Mouse (Mus musculus) CD4-positive, CD25-positive, alpha-beta regulatory T cell, adult 4 months (primary cell): Measurements from ENCODE around the gene Kif27. TPM values are rescaled to one million over a fixed set of nuclear protein-coding genes. Genes with fewer than 3 reads are reported as not detected.

Source experiments
- ATAC-seq: one replicate; pipeline ENCODE4 v1.8.0; 2017
- polyA plus RNA-seq, 2 experiments: library from polyadenylated mRNA; unstranded; fragments of 100-300 nt; shearing (Covaris generic); gene quantifications; one replicate each; pipeline ENCODE4 v1.2.1; 2017

The Kif27 gene
- polyA plus RNA-seq, 2 experiments from 2014 or later = not detected

DNA sequence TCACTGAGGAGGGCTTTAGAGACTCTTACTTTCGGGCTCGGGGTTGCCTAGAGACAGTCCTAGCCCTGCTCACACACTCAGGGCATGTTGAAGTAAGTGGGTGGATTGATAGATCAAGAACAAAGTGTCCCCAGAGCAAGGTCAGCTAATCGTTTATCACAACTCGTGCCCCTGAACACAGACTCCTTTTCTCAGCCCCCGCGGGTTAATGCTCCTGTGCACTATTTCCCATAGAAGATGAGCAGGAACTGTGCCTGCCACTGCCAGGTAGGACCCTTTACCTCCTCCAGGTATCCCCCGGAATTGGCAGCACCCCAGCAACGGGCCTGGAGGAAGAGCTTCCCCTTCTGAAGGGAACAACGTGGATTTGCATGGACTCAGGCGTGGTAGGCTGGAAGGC lies 82.7 kb downstream of the Kif27 start:
- ATAC-seq = no peak

DNA sequence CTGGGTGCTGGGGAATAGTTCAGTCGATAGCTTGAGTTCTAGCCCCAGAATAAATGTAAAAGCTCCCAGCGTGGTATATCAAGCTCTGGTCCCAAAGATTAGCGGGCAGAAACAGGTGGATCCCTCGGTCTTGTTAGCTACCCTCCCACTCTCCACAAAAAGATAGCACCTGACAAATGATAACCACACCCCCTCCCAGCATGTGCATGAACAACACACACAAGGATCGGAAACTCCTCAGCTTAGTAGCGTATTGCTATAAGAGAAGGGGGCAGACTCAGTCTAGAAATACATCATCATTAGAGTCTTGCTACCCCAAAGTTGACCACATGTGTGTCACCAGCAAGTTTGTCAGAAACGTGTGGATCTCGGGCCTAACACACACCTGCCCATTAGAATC lies 83.3 kb downstream of the Kif27 start, which contains the start of gene Gkap1:
Gkap1 (minus strand) TSS at position 101 of the 400 bp plus-strand sequence.
- ATAC-seq = no peak

DNA sequence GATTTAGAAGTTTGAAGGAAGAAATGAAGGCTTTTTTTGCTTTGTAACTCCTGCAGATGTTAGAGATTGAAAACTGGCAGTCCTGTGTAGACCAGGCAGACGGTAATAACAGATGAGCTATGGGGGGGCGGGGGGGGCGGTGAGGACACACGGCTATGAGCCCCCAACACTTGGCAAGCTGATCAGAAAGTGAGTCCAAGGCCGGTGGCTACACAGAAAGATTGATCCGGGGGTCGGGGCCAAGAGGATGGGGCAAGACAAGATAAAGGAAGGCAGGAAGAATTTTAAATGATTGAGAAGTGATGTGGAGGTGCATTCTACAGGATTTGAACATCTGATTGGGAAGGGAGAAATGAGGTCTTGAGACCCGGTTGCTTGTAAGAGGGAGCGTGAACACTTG lies 83.8 kb downstream of the Kif27 start:
- no peak for ATAC-seq

DNA sequence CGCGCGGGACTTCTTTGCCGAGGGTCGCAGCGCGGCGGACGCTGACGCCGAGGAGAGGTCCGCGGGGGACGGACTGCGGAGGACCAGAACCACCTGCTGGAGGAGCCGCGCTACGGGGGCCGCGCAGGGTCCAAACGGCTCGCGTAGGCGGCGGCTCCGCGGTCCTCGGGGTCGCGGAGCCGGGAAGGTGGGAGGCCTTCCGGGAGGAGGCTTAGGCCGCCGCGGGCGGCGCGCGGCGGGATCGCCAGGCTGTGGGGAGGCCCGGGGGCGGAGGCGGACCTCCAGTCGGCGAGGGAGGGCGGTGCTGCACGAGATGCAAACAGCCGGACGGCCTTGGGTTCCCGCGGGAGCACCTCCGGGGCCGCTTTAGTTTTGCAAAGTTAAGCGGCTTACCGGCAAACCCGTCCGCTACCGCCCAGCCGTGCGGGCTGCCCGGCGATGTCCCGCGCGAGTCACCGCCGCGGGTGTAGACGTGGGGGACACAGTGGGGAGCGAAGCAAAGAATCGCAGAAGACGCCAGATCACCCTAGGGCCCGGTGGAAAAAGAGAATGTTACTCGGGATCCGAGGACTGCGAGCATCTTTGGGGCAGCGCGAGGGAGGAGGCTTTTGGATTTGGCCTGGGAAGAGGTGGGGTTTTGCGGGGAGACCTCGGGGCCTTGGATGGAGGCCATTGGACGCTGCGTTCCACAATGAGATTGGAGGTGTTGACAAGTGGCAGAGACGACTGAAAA lies 84.5 kb downstream of the Kif27 start:
- peak; percentile 68 for ATAC-seq

DNA sequence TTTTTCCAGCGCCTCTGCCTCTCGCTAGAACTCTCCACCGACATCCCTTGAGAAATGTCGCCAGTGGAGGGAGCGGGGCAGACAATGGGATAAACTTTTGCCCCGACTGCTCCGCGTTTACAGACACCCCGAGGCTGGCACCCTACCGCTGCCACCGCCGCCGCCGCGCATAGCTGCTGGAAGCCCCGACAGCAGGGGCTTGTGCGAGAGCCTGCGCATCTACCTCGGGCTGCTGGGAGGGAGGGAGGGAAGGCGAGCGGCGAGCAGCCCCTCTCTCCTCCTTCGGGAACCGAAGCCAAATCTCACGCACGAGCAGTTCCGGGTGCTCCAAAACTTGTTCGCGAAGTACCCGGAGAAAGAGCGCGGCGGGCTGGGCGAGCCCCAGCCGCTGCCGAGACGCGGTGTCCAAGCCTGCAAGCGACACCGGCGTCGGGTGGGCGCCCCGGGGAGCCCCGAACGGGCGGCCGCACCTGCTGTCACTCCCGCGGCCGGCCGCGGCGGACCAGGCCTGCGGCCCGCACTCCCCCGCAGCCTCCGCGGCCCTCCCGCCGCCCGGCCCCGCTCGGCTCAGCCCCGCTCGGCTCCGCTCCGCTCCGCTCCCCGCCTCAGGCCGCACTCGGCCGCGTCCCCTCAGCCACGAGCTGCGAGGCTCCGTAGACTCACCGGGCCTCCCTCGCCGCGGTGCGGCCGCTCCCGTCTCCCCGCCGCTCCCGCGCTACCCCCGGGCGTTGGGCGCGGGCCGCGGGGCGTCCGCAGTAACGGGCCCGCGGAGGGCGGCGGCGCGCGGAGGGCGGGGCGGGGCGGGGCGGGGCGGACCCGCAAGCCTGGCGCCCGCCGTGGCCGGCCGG lies 85.3 kb downstream of the Kif27 start:
- peak; percentile 48 for ATAC-seq

DNA sequence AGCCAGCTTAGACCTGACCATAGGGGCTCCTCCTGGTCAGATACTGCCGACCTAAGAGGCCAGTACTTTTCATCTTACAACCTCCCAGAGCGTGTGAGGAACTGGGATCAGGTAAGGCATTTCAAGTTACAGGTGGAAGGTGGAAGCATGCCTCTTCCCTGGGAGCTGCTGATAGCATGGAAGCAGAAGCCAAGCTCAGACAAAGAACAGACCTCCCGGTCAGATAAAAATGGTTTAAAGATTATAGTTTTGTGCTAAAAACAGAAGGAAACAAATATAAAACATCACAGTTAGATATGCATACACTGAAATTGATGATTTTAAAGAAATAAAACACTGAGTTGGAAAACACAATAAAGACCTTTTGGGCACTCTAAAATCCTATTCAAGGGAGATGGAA lies 92.1 kb downstream of the Kif27 start:
- ATAC-seq = no peak

DNA sequence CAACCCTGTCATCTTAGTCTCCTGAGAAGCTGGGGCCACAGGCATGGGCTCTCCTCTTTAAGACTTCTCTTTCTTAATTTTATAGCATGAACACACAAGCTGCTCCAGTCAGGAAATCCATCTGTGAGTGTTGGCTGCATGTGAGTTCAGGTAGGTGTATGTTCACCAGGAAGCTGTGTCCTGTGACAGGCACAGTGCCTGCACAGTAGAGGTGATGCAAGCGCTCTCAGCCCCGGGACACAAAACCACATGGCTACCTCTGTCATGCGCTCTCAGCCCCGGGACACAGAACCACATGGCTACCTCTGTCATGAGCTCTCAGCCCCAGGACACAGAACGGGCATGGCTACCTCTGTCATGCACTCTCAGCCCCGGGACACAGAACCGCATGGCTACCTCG lies 95.4 kb downstream of the Kif27 start:
- no peak for ATAC-seq

DNA sequence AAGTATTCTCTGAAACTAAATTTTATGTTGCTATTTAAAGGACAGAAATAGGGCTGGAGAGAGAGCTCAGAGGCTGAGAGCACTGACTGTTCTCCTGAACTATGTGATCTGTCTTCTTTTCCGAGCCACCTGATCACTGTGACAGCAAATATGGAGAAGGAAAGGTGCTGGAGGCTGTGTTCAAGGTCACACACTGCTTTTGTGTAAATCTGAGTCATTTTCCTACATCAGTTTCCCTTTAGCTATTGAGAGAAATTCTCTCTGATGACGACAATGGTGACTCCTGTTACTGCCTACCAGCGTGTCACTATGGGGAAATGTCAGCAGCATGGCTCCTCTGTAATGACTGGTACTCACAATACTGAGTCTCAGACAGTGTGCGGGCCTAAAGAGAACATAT lies 97.2 kb downstream of the Kif27 start:
- ATAC-seq = no peak

DNA sequence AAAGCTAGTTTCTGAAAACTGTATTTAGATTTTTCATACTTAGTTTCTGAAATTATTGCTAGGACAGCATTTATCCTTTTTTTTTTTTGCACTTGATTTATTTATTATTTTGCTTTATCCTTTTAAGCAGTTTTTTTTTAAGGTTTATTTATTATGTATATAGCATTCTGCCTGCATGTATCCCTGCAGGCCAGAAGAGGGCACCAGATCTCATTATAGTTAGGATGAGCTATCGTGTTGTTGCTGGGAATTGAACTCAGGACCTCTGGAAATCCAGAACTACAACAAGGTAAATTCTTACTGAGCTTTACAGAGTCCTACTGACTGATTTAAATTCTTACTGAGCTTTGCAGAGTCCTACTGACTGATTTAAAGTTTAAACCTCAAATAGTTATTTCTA lies 105.7 kb downstream of the Kif27 start:
- ATAC-seq = no peak

DNA sequence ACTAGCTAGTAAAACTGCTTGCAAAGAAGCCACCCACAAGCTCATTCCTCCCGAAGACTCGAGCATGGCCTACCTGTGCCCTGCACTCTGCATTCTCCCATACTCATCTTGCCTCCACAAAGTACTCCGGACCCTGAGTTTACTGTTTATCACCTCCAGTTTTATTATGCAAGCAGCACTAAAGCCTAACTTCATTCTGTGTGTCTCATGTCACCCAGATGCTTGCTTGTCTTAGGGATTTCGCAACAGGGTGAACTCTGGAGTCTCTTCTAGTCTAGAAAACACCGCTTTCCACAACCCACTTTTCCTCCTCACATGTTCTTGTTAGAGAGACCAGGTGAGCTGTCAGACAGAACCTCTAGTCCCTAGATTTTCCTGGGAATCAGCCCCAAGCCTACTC lies 110.0 kb downstream of the Kif27 start:
- no peak for ATAC-seq

Other genes with a start within 250 kb of the Kif27 start
- 10 to 100 TPM; 14.8 to 18.4 TPM for gene Klhl3, start 245.5 kb downstream of the Kif27 start, polyA plus RNA-seq
- 10 to 100 TPM; 17.1 to 27.4 TPM for gene Hnrnpa0, start 230.6 kb downstream of the Kif27 start, polyA plus RNA-seq
- 100 to 1,000 TPM; 260 to 314 TPM for gene Idnk, start 201.5 kb downstream of the Kif27 start, polyA plus RNA-seq
- gene Ubqln1, start 143.5 kb downstream of the Kif27 start, polyA plus RNA-seq = 10 to 100 TPM; 14.2 to 21.1 TPM
- gene Gkap1, start 83.4 kb downstream of the Kif27 start, polyA plus RNA-seq = under 1 TPM; 0.52 to 0.86 TPM
- 10 to 100 TPM; 11.7 to 15.1 TPM for gene 2210016F16Rik, start 26.1 kb upstream of the Kif27 start, polyA plus RNA-seq
- 10 to 100 TPM; 21.0 to 23.5 TPM for gene Rmi1, start 43.1 kb upstream of the Kif27 start, polyA plus RNA-seq
- 1,000 to 10,000 TPM; 2,078 to 2,363 TPM for gene Hnrnpk, start 44.2 kb upstream of the Kif27 start, polyA plus RNA-seq